Mouse (Mus musculus) C2C12 (cell line): Measurements from ENCODE around the gene Cecr2. TPM values are rescaled to one million over a fixed set of nuclear protein-coding genes. Genes with fewer than 3 reads are reported as not detected.

Experiments
- H3K27me3 ChIP-seq: one replicate; pipeline ENCODE4 v1.6.1; 2011; ENCODE audit not compliant: control insufficient read depth, insufficient read depth, insufficient read length
- H3K36me3 ChIP-seq: one replicate; pipeline ENCODE4 v1.6.1; 2011; ENCODE audit not compliant: control insufficient read depth, insufficient read depth
- H3K4me3 ChIP-seq: one replicate; pipeline ENCODE4 v1.5.1; 2011; ENCODE audit warnings: mild to moderate bottlenecking, control low read depth; ENCODE audit not compliant: poor library complexity, insufficient read depth, severe bottlenecking
- H3K79me2 ChIP-seq: one replicate; pipeline ENCODE4 v1.6.1; 2011; ENCODE audit not compliant: control insufficient read depth, insufficient read depth
- H3K79me3 ChIP-seq: one replicate; pipeline ENCODE4 v1.6.1; 2011; ENCODE audit warnings: low read depth, control low read depth
- H3ac ChIP-seq: one replicate; pipeline ENCODE3; 2011; ENCODE audit warnings: low read depth; ENCODE audit not compliant: control insufficient read depth, insufficient read length
- CEBPB ChIP-seq: IDR thresholded peaks from one replicate; pipeline ENCODE4 v1.6.1; 2011; ENCODE audit warnings: low read depth, mild to moderate bottlenecking, control low read depth, moderate library complexity
- CTCF ChIP-seq: IDR thresholded peaks from one replicate; pipeline ENCODE4 v1.5.1; 2011; ENCODE audit not compliant: control insufficient read depth, insufficient read depth, insufficient read length
- FOSL1 ChIP-seq: IDR thresholded peaks from one replicate; pipeline ENCODE4 v1.8.0; 2011; ENCODE audit warnings: mild to moderate bottlenecking, low read length; ENCODE audit not compliant: poor library complexity, insufficient read depth, severe bottlenecking
- MAX ChIP-seq: IDR thresholded peaks from one replicate; pipeline ENCODE4 v1.6.1; 2011; ENCODE audit warnings: mild to moderate bottlenecking, control low read depth
- MYOD1 ChIP-seq: IDR thresholded peaks from one replicate; pipeline ENCODE4 v1.6.1; 2011; ENCODE audit warnings: low read depth; ENCODE audit not compliant: control insufficient read depth, insufficient read length
- MYOG ChIP-seq: IDR thresholded peaks from one replicate; pipeline ENCODE4 v1.6.1; 2011; ENCODE audit not compliant: control insufficient read depth, insufficient read length; ENCODE audit errors: extremely low read depth
- USF1 ChIP-seq: IDR thresholded peaks from one replicate; pipeline ENCODE4 v1.6.1; 2011; ENCODE audit warnings: low read depth, mild to moderate bottlenecking, control low read depth, moderate library complexity
- polyA plus RNA-seq: library from polyadenylated mRNA; unstranded; fragments of >200 nt; fragmentation: generic; extraction: Trizol; gene quantifications from one replicate; pipeline ENCODE4 v1.2.1, GENCODE M21; 2012; ENCODE audit warnings: missing spikeins

Gene Cecr2
- polyA plus RNA-seq, 1 experiment, result 0.01 TPM

DNA sequence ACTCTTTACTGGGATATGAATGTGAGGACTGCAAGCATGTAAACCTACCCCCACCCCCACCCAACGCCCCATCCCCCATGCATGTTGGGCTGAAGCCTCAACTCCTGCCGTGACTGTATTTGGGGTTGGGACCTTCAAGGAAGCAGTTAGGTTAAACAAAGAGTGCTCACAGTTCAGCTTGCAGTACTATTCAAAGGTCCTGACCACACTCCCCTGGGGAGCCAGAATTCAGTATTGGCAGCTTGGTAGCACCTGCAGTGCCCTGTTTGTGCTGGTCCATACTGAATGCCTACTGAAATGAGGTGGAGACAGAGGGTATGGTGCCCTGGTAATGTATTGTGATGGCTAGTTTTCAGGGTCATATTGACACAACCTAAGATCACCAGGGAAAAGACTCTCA lies 39.1 kb upstream of the Cecr2 start:
- no peaks in the 10 kb centered on the region for H3K79me3 ChIP-seq
- H3K36me3 ChIP-seq, result no peaks in the 10 kb centered on the region
- no peak overlapping the region for H3K4me3 ChIP-seq
- H3K27me3 ChIP-seq, result peaks cover 28% of the 10 kb centered on the region
- H3K79me2 ChIP-seq, result no peaks in the 10 kb centered on the region
- H3ac ChIP-seq, result no peak overlapping the region
- no peak for TF ChIP-seq MYOD1
- TF ChIP-seq MAX, result no peak
- TF ChIP-seq CTCF, result no peak
- TF ChIP-seq MYOG, result no peak
- TF ChIP-seq CEBPB, result no peak
- no peak for TF ChIP-seq USF1
- TF ChIP-seq FOSL1, result no peak

DNA sequence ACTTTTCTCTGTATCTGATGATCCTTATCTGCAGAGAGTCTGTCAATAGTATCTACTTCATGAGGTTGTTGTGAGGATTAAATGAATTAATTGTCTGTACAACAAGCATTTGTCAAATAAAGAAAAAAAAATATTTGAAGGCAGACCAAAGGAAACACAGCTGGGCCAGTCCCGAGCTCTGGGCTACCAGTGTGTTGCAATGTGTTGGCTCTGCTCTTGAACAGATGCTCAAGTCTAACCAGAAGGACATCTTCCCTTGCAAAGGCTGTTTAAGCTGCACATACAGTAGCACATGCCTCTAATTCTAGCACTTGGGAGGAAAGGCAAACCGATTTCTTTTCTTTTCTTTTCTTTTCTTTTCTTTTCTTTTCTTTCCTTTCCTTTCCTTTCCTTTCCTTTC lies 37.2 kb upstream of the Cecr2 start:
- no peaks in the 10 kb centered on the region for H3K79me3 ChIP-seq
- peaks cover 24% of the 10 kb centered on the region for H3K27me3 ChIP-seq
- H3ac ChIP-seq, result no peak overlapping the region
- no peaks in the 10 kb centered on the region for H3K36me3 ChIP-seq
- no peak for TF ChIP-seq MYOD1
- no peak for TF ChIP-seq MAX
- TF ChIP-seq MYOG, result no peak
- TF ChIP-seq CEBPB, result no peak
- TF ChIP-seq FOSL1, result no peak
- no peak for TF ChIP-seq CTCF
- TF ChIP-seq USF1, result no peak
- H3K79me2 ChIP-seq, result no peaks in the 10 kb centered on the region
- no peak overlapping the region for H3K4me3 ChIP-seq

DNA sequence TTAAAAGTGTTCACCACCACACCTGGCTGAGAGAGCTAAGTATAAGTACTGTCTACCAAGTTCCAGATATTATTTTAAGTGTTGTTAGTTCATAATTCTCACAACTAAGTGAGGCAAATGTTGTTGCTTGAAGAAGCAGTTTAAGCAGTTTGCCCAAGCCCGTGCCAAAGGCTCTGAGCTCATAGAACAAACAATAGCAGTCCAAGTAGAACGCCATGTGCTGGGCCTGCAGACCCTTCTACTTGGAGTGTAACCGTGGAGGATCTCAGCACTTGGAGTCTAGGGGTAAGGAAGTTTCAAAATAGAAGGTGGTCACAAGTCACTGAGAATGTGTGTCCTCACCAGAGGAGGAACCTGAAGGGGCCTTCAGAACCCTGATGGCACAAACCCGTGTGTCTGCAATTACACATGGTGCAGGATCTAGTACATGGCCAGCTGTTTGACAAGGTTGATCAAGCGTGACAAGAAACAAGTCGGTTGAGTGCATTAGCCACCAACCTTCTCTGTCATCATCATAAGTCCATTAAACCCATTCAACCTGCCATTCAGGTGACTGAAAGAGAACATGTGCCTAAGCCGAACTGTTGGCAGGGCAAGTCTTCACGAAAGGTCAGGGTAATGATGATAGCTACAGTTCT lies 30.7 kb upstream of the Cecr2 start:
- Histone ChIP-seq H3K27me3 (peaks cover 3% of the 10 kb centered on the region), H3K79me2 (no peaks in the 10 kb centered on the region), H3K36me3 (no peaks in the 10 kb centered on the region), H3ac (no peak overlapping the region), H3K79me3 (no peaks in the 10 kb centered on the region), H3K4me3 (no peak overlapping the region)
- no peak for TF ChIP-seq MAX
- no peak for TF ChIP-seq CTCF
- no peak for TF ChIP-seq USF1
- TF ChIP-seq MYOD1, result no peak
- no peak for TF ChIP-seq CEBPB
- no peak for TF ChIP-seq MYOG
- TF ChIP-seq FOSL1, result no peak

DNA sequence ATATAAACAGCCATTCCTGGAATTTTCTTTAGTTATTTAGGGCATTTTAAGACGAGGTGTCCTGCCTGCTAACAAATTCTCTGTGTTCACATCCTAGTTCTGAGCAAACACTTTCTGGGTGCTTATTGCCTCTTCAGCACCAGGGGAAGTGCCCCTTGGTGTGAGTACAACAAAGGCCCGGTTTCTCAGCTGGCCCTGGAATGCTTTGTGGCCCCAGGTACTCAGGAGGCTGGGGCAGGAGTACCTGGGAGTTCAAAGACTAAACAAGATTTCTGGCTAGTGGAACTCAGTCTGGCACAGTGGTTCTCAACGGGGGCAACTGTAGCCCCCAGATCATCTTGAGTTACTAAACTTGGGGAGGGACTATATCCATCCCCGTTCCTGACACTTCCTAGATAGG lies 26.6 kb upstream of the Cecr2 start:
- H3K27me3 ChIP-seq, result no peaks in the 10 kb centered on the region
- no peaks in the 10 kb centered on the region for H3K36me3 ChIP-seq
- no peak overlapping the region for H3K4me3 ChIP-seq
- no peak overlapping the region for H3ac ChIP-seq
- no peaks in the 10 kb centered on the region for H3K79me3 ChIP-seq
- H3K79me2 ChIP-seq, result no peaks in the 10 kb centered on the region
- TF ChIP-seq USF1 (no peak), CTCF (no peak), FOSL1 (no peak), MYOD1 (no peak), MAX (no peak), CEBPB (no peak), MYOG (no peak)

DNA sequence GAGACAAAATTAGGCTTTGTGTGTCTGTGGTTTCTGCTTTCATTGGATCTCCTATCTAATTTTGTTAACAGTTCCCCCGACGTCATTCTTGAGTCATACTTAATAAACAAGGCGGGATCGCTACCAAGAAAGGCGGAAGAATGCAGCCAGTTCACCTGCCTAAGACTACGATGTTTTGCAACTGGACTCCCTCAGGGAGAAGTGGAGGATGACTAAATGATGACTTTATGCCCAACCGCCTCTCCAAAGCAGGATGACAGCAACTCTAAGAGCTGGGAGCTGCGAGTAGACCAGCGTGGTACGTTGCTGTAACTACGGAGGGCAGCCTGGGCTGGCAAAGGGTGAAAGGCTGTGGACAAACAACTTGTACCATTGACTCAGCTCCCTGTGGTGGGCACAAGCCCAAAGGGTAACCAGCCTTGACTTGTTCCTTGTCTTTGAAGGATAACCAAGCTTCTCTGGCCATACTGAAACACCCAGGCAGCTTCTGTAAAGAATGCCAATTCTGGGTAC lies 24.2 kb upstream of the Cecr2 start:
- TF ChIP-seq MYOD1, result peak; percentile 62
- TF ChIP-seq MAX, result peak; percentile 17
- TF ChIP-seq CEBPB, result peak; percentile 81
- TF ChIP-seq CTCF, result no peak
- peak; percentile 62 for TF ChIP-seq FOSL1
- no peak overlapping the region for H3K4me3 ChIP-seq
- H3K36me3 ChIP-seq, result no peaks in the 10 kb centered on the region
- H3K79me2 ChIP-seq, result no peaks in the 10 kb centered on the region
- H3ac ChIP-seq, result no peak overlapping the region
- no peaks in the 10 kb centered on the region for H3K79me3 ChIP-seq
- no peaks in the 10 kb centered on the region for H3K27me3 ChIP-seq

DNA sequence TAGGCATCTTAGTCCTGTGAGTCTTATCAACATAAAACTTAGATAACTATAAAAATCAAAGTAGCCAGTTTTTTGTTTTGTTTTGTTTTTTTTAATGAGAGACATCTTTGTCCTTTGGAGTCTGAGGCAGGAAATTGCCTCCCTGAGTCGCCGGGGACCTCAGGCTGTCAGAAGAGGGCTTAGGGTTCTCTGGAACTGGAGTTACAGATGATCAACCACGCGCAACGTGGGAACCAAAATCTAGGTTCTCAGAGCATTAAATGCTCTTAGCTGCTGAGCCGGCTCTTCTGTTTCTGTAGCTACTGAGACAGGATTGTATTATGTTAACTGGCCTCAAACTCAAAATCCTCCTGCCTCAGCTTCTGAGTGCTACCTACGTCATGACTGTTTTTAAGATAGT lies 22.4 kb upstream of the Cecr2 start:
- Histone ChIP-seq H3K79me2 (no peaks in the 10 kb centered on the region), H3K79me3 (no peaks in the 10 kb centered on the region), H3ac (no peak overlapping the region), H3K4me3 (no peak overlapping the region), H3K36me3 (no peaks in the 10 kb centered on the region), H3K27me3 (no peaks in the 10 kb centered on the region)
- TF ChIP-seq MYOG (no peak), CEBPB (no peak), MYOD1 (no peak), USF1 (no peak), MAX (no peak), FOSL1 (no peak), CTCF (no peak)
